Mouse (Mus musculus) testis, adult 2 months (tissue): ENCODE measurements at regions not wholly inside any gene's neighbourhood (a gene's known extent, or its start where the extent isn't known, plus 50 kb on each side); places are given as distances from the start of the nearest gene placed in this dataset.

ENCODE experiments used
- CTCF ChIP-seq: fragments of 200-500 bp; IDR thresholded peaks from 2 replicates; pipeline ENCODE4 v1.5.1; 2012; ENCODE audit warnings: low read depth, mild to moderate bottlenecking, inconsistent platforms, low read length, moderate library complexity; ENCODE audit not compliant: control insufficient read depth, insufficient read depth, insufficient replicate concordance
- POLR2A ChIP-seq: fragments of 200-500 bp; IDR thresholded peaks from 2 replicates; pipeline ENCODE4 v1.6.1; 2012; ENCODE audit warnings: low read depth, mild to moderate bottlenecking, inconsistent platforms, low read length, moderate library complexity; ENCODE audit not compliant: control insufficient read depth

DNA sequence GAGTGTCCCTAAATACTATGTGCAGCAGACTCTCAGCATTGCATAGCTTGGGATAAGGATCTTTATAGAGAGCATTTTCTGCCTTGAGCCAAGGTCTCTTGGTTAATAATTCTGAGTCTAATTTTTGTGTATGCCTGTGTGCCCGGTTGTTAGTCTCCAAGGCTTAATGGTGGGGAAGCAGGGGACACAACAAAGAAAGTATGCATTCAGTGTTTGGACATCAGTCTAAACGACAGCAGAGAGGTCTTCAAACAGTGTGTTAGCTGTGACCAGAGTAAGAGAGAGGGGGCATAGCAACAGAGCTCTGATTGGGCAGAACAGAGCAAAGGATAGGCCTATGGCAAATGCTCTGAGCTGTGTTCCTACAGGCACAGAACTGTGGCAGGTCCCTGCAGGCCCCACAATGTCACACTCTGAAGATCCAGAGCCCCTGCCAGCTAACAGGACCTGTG, 522.7 kb upstream of the Tnp1 start:
- TF ChIP-seq POLR2A (no peak), CTCF (no peak)
